Mouse (Mus musculus) embryonic facial prominence, embryonic 15.5 days (tissue): ENCODE data around the gene Crispld2. TPM values are rescaled to one million over a fixed set of nuclear protein-coding genes. Genes with fewer than 3 reads are reported as not detected.

Experiments used
- ATAC-seq: fragments of 200-750 bp; cut with Nextera tagmentation; 2 replicates; pipeline ENCODE4 v1.8.0; 2017; ENCODE audit warnings: low read depth, moderate TSS enrichment; ENCODE audit not compliant: insufficient number of reproducible peaks, low FRiP score, low TSS enrichment
- H3K27ac ChIP-seq: fragments of 300-500 bp; sonication (generic); replicated peaks from 2 replicates; pipeline ENCODE4 v1.5.1; 2015; ENCODE audit warnings: mild to moderate bottlenecking, inconsistent platforms
- H3K27me3 ChIP-seq: fragments of 300-500 bp; sonication (generic); 2 replicates; pipeline ENCODE4 v1.6.1; 2015; ENCODE audit warnings: inconsistent platforms
- H3K36me3 ChIP-seq: fragments of 300-500 bp; sonication (generic); 2 replicates; pipeline ENCODE4 v1.6.1; 2015; ENCODE audit warnings: mild to moderate bottlenecking, inconsistent platforms
- H3K4me1 ChIP-seq: fragments of 300-500 bp; sonication (generic); 2 replicates; pipeline ENCODE4 v1.6.1; 2015; ENCODE audit warnings: inconsistent platforms
- H3K4me2 ChIP-seq: fragments of 300-500 bp; sonication (generic); replicated peaks from 2 replicates; pipeline ENCODE4 v1.6.1; 2015; ENCODE audit warnings: mild to moderate bottlenecking, inconsistent platforms
- H3K4me3 ChIP-seq: fragments of 300-500 bp; sonication (generic); replicated peaks from 2 replicates; pipeline ENCODE4 v1.5.1; 2015; ENCODE audit warnings: mild to moderate bottlenecking, inconsistent platforms
- H3K9ac ChIP-seq: fragments of 300-500 bp; sonication (generic); 2 replicates; pipeline ENCODE4 v1.6.1; 2015; ENCODE audit warnings: inconsistent platforms
- H3K9me3 ChIP-seq: fragments of 300-500 bp; sonication (generic); replicated peaks from 2 replicates; pipeline ENCODE4 v1.6.1; 2016; ENCODE audit warnings: inconsistent platforms
- WGBS: fragments of 180-500 bp; shearing (Covaris S2); methylation state at CpG from one replicate; pipeline ENCODE4 v1.1.7; 2015; 5-methylcytosine and 5-hydroxymethylcytosine counted together
- polyA plus RNA-seq: library from polyadenylated mRNA; unstranded; fragments of >200 nt; fragmentation: Nextera tagmentation; extraction: Ambion mirVana; gene quantifications from 2 replicates; pipeline ENCODE4 v1.2.1, GENCODE M21; 2015

Crispld2 gene
- polyA plus RNA-seq, 1 experiment from 2014 or later, result 13.1 TPM

- 9% methylated on average over 9 of the region's 9 CpGs for WGBS
These were observed 43.9 kb downstream of the Crispld2 start for GRCm38 (mm10) chr8:120036111-120036510.

DNA sequence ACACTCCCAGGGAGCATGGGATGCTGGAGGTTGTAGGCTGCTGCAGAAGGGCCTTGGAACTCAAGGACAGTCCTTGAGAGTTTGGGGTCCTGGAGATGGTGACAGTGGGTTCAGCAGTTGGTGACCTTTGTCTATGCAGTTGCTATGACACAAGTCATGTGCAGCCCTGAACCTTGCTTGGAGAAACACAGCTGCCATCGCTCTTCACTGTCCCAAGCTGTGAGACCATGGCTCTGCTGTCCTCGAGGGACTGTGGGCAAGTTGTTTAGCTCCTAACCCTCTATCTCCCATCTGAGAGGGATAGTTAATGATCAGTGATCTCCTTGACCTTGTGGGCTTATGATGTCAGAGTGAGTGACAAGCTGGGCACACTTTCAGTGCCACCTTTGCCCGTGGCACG is 44.3 kb downstream of the Crispld2 start:
- Histone ChIP-seq H3K27me3 (no peaks in the 10 kb centered on the region), H3K4me3 (no peak overlapping the region), H3K27ac (no peak overlapping the region), H3K4me2 (no peak overlapping the region), H3K9ac (no peak overlapping the region), H3K36me3 (no peaks in the 10 kb centered on the region), H3K4me1 (peaks cover 12% of the 10 kb centered on the region; the same call in 1 of the 2 replicates), H3K9me3 (no peaks in the 10 kb centered on the region)
- 0 out of 2 replicates have a peak, but pooled peaks have one; percentile 27 for ATAC-seq
- WGBS, result 75% methylated on average over 4 of the region's 4 CpGs

More at GRCm38 (mm10) chr8:120036111-120036510, 43.9 kb downstream of the Crispld2 start:
- Histone ChIP-seq H3K9me3 (no peaks in the 10 kb centered on the region), H3K9ac (no peak overlapping the region), H3K4me1 (peaks cover 12% of the 10 kb centered on the region; the same call in 1 of the 2 replicates), H3K4me3 (no peak overlapping the region), H3K27ac (no peak overlapping the region), H3K4me2 (no peak overlapping the region), H3K27me3 (no peaks in the 10 kb centered on the region), H3K36me3 (no peaks in the 10 kb centered on the region)
- ATAC-seq, result no peak

- ATAC-seq, result no peak
- WGBS, result 67% methylated on average over 15 of the region's 15 CpGs
- Histone ChIP-seq H3K4me1 (peaks cover 12% of the 10 kb centered on the region; the same call in 1 of the 2 replicates), H3K36me3 (no peaks in the 10 kb centered on the region), H3K4me3 (no peak overlapping the region), H3K27me3 (no peaks in the 10 kb centered on the region), H3K9me3 (no peaks in the 10 kb centered on the region), H3K9ac (no peak overlapping the region), H3K4me2 (no peak overlapping the region), H3K27ac (no peak overlapping the region)
These were observed 45.0 kb downstream of the Crispld2 start for GRCm38 (mm10) chr8:120037199-120037598.

- H3K36me3 ChIP-seq, result no peaks in the 10 kb centered on the region
- no peak overlapping the region for H3K27ac ChIP-seq
- ATAC-seq, result no peak
- WGBS, result 77% methylated on average over 8 of the region's 8 CpGs
- H3K9ac ChIP-seq, result no peak overlapping the region
- H3K4me3 ChIP-seq, result no peak overlapping the region
- H3K4me1 ChIP-seq, result peaks cover 12% of the 10 kb centered on the region; the same call in 1 of the 2 replicates
- no peaks in the 10 kb centered on the region for H3K27me3 ChIP-seq
- no peak overlapping the region for H3K4me2 ChIP-seq
- no peaks in the 10 kb centered on the region for H3K9me3 ChIP-seq
These were observed 45.4 kb downstream of the Crispld2 start for GRCm38 (mm10) chr8:120037611-120038010.

DNA sequence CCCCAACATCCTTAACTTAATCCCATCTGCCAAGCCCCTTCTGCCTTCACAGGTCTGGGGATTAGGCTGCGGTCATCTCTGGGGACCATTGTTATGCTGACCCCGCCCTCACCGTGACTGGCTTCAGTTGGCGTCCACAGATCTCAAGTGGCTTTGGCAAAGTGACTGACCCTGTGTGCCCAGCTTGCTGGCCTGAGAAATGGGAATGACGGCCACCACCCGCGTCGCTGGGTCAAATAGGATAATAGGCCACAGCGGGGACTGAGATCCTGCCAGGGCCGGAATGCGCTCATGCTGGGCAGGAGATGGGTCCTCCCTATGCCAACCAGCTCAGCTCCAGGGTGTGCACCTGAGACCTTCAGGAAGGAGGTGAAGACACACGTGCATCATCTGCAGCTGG is 46.5 kb downstream of the Crispld2 start:
- ATAC-seq, result no peak
- peaks cover 12% of the 10 kb centered on the region; the same call in 1 of the 2 replicates for H3K4me1 ChIP-seq
- no peaks in the 10 kb centered on the region for H3K36me3 ChIP-seq
- no peak overlapping the region for H3K27ac ChIP-seq
- H3K4me2 ChIP-seq, result no peak overlapping the region
- H3K4me3 ChIP-seq, result no peak overlapping the region
- no peaks in the 10 kb centered on the region for H3K27me3 ChIP-seq
- WGBS, result 89% methylated on average over 12 of the region's 12 CpGs
- no peaks in the 10 kb centered on the region for H3K9me3 ChIP-seq
- H3K9ac ChIP-seq, result no peak overlapping the region

DNA sequence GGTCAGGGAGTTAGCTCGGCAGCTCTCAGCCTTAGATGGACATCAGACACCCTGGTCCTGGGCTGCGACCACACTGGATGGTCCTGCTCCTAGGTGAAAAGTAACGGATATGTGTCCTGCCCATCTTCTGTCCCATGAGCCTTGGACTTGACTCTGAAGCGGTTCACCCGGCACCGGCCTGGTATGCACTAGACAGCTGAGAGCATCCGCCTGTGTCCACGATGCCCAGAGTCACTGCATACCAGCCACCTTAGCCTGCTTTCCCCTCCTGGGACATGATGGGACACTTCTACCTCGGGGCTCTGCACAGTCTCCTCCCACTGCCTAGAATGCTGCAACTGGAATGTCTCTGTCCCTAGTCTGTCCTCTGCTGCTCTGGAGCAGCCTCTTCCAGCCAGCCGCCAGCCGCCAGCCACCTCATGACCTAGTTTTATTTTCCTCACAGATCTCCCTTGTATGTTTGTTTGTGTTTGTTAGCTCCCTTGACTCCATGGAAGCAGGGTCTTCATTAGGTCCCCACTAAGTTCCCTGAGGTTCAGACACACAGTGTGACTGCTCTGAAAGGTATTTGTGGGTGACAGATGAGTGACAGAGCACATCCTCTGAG is 47.2 kb downstream of the Crispld2 start:
- 67% methylated on average over 11 of the region's 11 CpGs for WGBS
- no peak for ATAC-seq

GRCm38 (mm10) chr8:120040861-120041260 is 48.6 kb downstream of the Crispld2 start:
- WGBS, result 48% methylated on average over 1 of the region's 1 CpGs
- ATAC-seq, result no peak

More for the DNA sequence above, 47.2 kb downstream of the Crispld2 start:
- H3K27me3 ChIP-seq, result no peaks in the 10 kb centered on the region
- H3K36me3 ChIP-seq, result no peaks in the 10 kb centered on the region
- peaks cover 12% of the 10 kb centered on the region; the same call in 1 of the 2 replicates for H3K4me1 ChIP-seq
- H3K4me3 ChIP-seq, result no peak overlapping the region
- no peaks in the 10 kb centered on the region for H3K9me3 ChIP-seq
- H3K27ac ChIP-seq, result no peak overlapping the region
- H3K9ac ChIP-seq, result no peak overlapping the region
- H3K4me2 ChIP-seq, result no peak overlapping the region

GRCm38 (mm10) chr8:120042542-120043312 is 50.5 kb downstream of the Crispld2 start:
- H3K9me3 ChIP-seq, result no peaks in the 10 kb centered on the region
- no peak overlapping the region for H3K4me3 ChIP-seq
- no peak overlapping the region for H3K27ac ChIP-seq
- ATAC-seq, result no peak
- H3K27me3 ChIP-seq, result no peaks in the 10 kb centered on the region
- H3K4me2 ChIP-seq, result no peak overlapping the region
- no peaks in the 10 kb centered on the region for H3K36me3 ChIP-seq
- 67% methylated on average over 10 of the region's 10 CpGs for WGBS
- H3K9ac ChIP-seq, result no peak overlapping the region
- H3K4me1 ChIP-seq, result peaks cover 19% of the 10 kb centered on the region

More at GRCm38 (mm10) chr8:120040861-120041260, 48.6 kb downstream of the Crispld2 start:
- Histone ChIP-seq H3K9ac (no peak overlapping the region), H3K27me3 (no peaks in the 10 kb centered on the region), H3K4me2 (no peak overlapping the region), H3K36me3 (no peaks in the 10 kb centered on the region), H3K4me1 (peaks cover 14% of the 10 kb centered on the region), H3K4me3 (no peak overlapping the region), H3K27ac (no peak overlapping the region), H3K9me3 (no peaks in the 10 kb centered on the region)

DNA sequence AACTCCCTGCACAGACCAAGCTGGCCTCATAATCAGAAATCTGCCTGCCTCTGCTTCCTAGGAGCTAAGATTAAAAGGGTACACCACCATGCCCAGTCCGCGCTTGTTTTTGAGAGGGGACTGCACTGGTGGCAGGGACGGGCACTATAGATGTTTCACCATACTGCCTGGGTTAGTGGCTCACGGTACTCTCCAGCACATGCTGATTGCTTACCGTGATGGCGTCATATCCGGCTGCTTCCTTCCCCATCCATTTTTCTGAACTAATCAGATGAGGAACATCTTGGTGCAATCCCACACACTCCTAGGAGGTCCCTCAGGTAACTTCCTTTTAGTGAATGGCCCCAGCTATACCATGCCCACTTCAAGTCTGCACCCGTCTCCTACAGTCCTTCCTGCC is 52.7 kb downstream of the Crispld2 start:
- Histone ChIP-seq H3K4me2 (no peak overlapping the region), H3K27me3 (no peaks in the 10 kb centered on the region), H3K4me3 (no peak overlapping the region), H3K27ac (no peak overlapping the region), H3K9me3 (no peaks in the 10 kb centered on the region), H3K36me3 (no peaks in the 10 kb centered on the region), H3K4me1 (peaks cover 16% of the 10 kb centered on the region), H3K9ac (no peak overlapping the region)
- 93% methylated on average over 8 of the region's 8 CpGs for WGBS
- ATAC-seq, result no peak

- Histone ChIP-seq H3K4me2 (no peak overlapping the region), H3K36me3 (no peaks in the 10 kb centered on the region), H3K9me3 (no peaks in the 10 kb centered on the region), H3K27ac (no peak overlapping the region), H3K4me3 (no peak overlapping the region), H3K27me3 (no peaks in the 10 kb centered on the region), H3K9ac (no peak overlapping the region), H3K4me1 (peaks cover 21% of the 10 kb centered on the region)
- 16% methylated on average over 5 of the region's 5 CpGs for WGBS
- no peak for ATAC-seq
These were observed 53.2 kb downstream of the Crispld2 start for GRCm38 (mm10) chr8:120045471-120045870.

GRCm38 (mm10) chr8:120046258-120047020 is 54.2 kb downstream of the Crispld2 start:
- Histone ChIP-seq H3K9ac (no peak overlapping the region), H3K27me3 (no peaks in the 10 kb centered on the region), H3K4me3 (no peak overlapping the region), H3K27ac (peak overlapping the region; percentile 79), H3K9me3 (no peaks in the 10 kb centered on the region), H3K36me3 (no peaks in the 10 kb centered on the region), H3K4me1 (peaks cover 31% of the 10 kb centered on the region), H3K4me2 (no peak overlapping the region)
- WGBS, result 40% methylated on average over 14 of the region's 14 CpGs
- peak; percentile 67 for ATAC-seq
